Mouse (Mus musculus) small intestine, adult 2 months (tissue): ENCODE results near the gene Mmp20. TPM values are rescaled to one million over a fixed set of nuclear protein-coding genes. Genes with fewer than 3 reads are reported as not detected.

Experiments
- H3K27ac ChIP-seq: fragments of 200-500 bp; 2 replicates; pipeline ENCODE4 v1.5.1; 2012; ENCODE audit warnings: low read depth, low read length, control low read depth, inconsistent platforms; ENCODE audit not compliant: insufficient read depth
- H3K27me3 ChIP-seq: fragments of 200-500 bp; 2 replicates; pipeline ENCODE4 v1.6.1; 2012; ENCODE audit warnings: mild to moderate bottlenecking, moderate library complexity, low read length, inconsistent platforms; ENCODE audit not compliant: control insufficient read depth, insufficient read depth
- H3K36me3 ChIP-seq: fragments of 200-500 bp; 2 replicates; pipeline ENCODE4 v1.6.1; 2012; ENCODE audit warnings: mild to moderate bottlenecking, low read length, control low read depth, inconsistent platforms; ENCODE audit not compliant: control insufficient read depth, insufficient read depth
- H3K4me1 ChIP-seq: fragments of 200-500 bp; 2 replicates; pipeline ENCODE4 v1.6.1; 2012; ENCODE audit warnings: low read length, inconsistent platforms, mixed read lengths; ENCODE audit not compliant: control insufficient read depth, insufficient read depth, insufficient read length
- H3K4me3 ChIP-seq: fragments of 200-500 bp; 2 replicates; pipeline ENCODE4 v1.5.1; 2012; ENCODE audit warnings: low read depth, mild to moderate bottlenecking, control low read depth, inconsistent platforms, low read length, moderate library complexity
- CTCF ChIP-seq: fragments of 200-500 bp; IDR thresholded peaks from 2 replicates; pipeline ENCODE4 v1.5.1; 2012; ENCODE audit warnings: low read depth, mild to moderate bottlenecking, control low read depth, inconsistent platforms, low read length, moderate library complexity, mixed read lengths; ENCODE audit not compliant: insufficient replicate concordance, insufficient read length; ENCODE audit errors: extremely low read depth
- POLR2A ChIP-seq: fragments of 200-500 bp; IDR thresholded peaks from 2 replicates; pipeline ENCODE4 v1.6.1; 2012; ENCODE audit warnings: low read depth, mild to moderate bottlenecking, control low read depth, inconsistent platforms, low read length, moderate library complexity
- WGBS: fragments of 180-500 bp; shearing (Covaris S2); methylation state at CpG from one replicate; pipeline ENCODE4 v1.1.7; 2018; 5-methylcytosine and 5-hydroxymethylcytosine counted together
- polyA plus RNA-seq: library from polyadenylated mRNA; depleted of rRNA; stranded (reverse); fragments of >200 nt; gene quantifications from 2 replicates; pipeline ENCODE4 v1.2.3, GENCODE M21; 2012

Mmp20 gene
- polyA plus RNA-seq, 1 experiment = 0.04 TPM

DNA sequence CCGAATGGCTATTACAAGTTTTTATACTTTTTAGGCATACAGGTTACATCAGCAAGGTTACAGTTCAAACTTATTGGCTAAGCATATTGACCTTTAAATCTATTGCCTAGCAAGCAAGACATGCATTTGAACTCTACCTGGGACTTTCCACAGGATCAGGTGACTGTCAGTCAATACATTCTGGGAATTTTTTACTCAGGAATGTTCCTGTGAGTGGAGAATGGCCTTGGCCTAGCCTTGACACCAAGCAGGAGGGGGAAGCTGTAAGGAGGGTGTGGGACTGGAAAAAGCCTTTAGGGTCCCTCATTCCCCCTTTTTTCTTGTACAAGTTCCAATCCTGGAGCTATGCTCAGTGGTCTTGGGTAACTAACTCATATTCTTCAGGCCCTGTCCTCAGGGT, 33.3 kb downstream of the Mmp20 start:
- Histone ChIP-seq H3K27me3 (no peaks in the 10 kb centered on the region), H3K4me1 (peaks cover 2% of the 10 kb centered on the region; the same call in 1 of the 2 replicates), H3K4me3 (no peak overlapping the region), H3K27ac (no peak overlapping the region), H3K36me3 (no peaks in the 10 kb centered on the region)
- 98% methylated on average over 1 of the region's 1 CpGs for WGBS
- TF ChIP-seq CTCF (no peak), POLR2A (no peak)

DNA sequence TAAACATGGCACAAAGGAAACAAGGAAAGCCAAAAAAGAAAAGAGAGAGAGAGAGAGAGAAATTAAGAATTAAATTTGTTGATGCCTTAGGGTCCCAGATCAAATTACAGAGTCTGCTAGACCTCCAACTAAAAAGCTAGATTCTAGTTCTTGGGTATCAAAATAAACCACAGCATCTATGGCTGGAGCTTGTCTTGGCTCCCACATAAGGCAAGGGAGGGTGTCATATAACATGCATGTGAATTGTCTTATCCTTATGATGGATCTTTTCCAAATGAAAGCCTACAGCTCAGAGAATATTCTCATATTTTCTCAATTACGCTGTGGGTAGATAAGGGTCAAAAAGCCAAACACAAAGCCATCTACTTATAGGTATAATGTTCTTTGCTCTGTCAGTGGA, 41.6 kb downstream of the Mmp20 start:
- Histone ChIP-seq H3K4me1 (no peaks in the 10 kb centered on the region), H3K4me3 (no peak overlapping the region), H3K27ac (no peak overlapping the region), H3K27me3 (no peaks in the 10 kb centered on the region), H3K36me3 (no peaks in the 10 kb centered on the region)
- 89% methylated on average over 1 of the region's 1 CpGs for WGBS
- no peak for TF ChIP-seq CTCF
- no peak for TF ChIP-seq POLR2A

DNA sequence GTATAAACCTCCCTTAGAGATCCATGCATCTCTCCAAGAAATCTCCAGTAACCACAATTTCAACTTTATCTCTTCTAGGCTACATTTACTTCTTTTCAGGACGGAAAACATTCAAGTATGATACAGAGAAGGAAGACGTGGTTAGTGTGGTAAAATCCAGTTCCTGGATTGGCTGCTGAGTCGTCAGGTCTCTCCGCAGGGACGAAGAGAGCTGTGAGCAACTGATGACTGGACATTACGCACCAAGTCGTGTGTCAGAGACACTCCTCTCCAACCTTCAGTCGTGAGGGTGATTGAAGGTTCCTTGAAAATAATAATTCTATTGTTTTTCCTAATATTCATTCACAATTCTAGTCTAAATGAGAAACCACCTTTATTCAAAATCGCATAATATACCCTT, 45.0 kb downstream of the Mmp20 start:
- no peak overlapping the region for H3K4me3 ChIP-seq
- no peaks in the 10 kb centered on the region for H3K4me1 ChIP-seq
- TF ChIP-seq CTCF (no peak), POLR2A (no peak)
- 82% methylated on average over 9 of the region's 9 CpGs for WGBS
- H3K27ac ChIP-seq = no peak overlapping the region
- H3K36me3 ChIP-seq = no peaks in the 10 kb centered on the region
- no peaks in the 10 kb centered on the region for H3K27me3 ChIP-seq

DNA sequence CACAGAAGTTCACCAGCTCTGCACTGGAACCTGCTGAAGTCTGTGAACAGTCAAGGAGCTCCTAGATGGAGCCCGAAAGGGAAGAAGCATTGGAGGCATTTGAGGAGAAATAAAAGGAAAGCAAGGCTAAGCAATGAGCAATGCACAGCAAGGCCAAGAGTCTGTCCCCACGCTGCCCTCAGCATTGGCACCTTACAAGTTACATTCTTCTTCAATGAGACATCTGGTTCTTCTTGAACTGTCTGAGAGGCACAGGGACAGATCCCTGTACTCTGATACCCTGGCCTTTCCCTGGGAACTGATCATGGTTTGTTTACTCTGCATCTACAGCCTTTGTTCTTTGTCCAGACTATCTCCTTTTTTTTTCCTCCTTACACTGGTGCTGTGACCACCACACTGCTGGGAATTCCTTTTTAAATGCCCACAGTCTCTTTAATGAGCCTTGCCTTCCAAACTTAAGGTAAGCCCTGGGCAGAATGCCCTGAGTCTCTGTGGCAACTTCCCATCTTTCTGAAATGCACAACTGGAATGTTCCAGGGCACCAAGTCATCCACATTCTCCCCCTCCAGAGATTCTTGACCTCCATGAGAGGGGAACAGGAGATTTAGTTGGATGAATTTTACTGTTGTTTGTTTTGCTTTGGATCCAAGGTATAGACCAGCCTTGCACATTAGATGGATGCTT, 50.3 kb downstream of the Mmp20 start:
- no peaks in the 10 kb centered on the region for H3K27me3 ChIP-seq
- no peaks in the 10 kb centered on the region for H3K36me3 ChIP-seq
- 59% methylated on average over 2 of the region's 2 CpGs for WGBS
- H3K27ac ChIP-seq = no peak overlapping the region
- no peak overlapping the region for H3K4me3 ChIP-seq
- TF ChIP-seq CTCF = no peak
- no peak for TF ChIP-seq POLR2A
- H3K4me1 ChIP-seq = no peaks in the 10 kb centered on the region

DNA sequence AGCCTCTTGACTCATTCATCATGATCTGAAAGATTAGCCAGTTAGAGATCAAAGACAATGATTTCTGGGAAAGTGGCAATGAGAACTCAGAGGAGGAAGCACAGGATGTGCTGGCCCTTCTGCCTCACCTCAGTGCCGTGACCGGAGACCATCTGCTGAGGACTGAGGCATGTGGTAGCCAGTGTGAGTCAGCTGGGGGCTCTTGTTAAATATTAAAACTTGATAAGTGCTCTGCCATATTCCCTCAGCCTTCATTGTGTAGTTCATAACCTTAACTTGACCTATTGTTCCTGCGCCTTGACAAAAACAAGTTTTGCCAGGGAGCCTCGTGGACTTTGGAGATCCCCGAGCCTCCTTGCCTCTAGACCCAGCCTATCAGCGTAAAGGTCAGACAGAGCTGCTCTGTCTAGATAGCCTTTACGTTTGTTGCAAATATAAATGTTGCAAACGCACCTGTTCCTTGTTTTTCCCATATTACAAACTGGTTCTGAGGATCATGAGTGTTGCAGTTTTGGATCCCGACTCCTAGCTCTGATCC, 54.1 kb downstream of the Mmp20 start:
- 33% methylated on average over 9 of the region's 9 CpGs for WGBS
- TF ChIP-seq CTCF (no peak), POLR2A (no peak)
- peak overlapping the region; percentile 57; the same call in 1 of the 2 replicates for H3K27ac ChIP-seq

DNA sequence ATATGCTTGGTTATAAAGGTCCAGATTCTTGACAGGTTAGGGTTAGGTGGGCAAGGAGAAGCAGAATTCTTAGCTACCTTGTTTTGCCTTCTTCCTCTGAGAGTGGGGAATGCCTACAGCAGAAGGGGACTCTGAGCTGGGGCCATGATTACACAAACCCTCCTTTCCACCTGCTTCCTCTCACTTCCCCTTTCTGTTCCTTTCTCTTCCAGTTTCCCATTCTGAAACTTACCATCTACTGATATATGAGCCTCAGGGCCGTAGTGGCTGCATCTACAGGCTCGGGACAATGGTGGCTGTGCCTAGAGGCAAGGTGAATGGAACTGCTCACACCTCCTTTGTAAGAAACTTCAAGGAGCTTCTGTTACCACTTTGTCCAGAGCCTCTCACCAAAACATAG, 58.0 kb downstream of the Mmp20 start:
- Histone ChIP-seq H3K27me3 (no peaks in the 10 kb centered on the region), H3K27ac (peak overlapping the region; percentile 28; the same call in 1 of the 2 replicates), H3K4me3 (no peak overlapping the region), H3K36me3 (no peaks in the 10 kb centered on the region), H3K4me1 (no peaks in the 10 kb centered on the region)
- WGBS = 79% methylated on average over 2 of the region's 2 CpGs
- no peak for TF ChIP-seq POLR2A
- no peak for TF ChIP-seq CTCF

More for the DNA sequence above, 54.1 kb downstream of the Mmp20 start:
- Histone ChIP-seq H3K27me3 (no peaks in the 10 kb centered on the region), H3K36me3 (no peaks in the 10 kb centered on the region), H3K4me1 (no peaks in the 10 kb centered on the region), H3K4me3 (no peak overlapping the region)

DNA sequence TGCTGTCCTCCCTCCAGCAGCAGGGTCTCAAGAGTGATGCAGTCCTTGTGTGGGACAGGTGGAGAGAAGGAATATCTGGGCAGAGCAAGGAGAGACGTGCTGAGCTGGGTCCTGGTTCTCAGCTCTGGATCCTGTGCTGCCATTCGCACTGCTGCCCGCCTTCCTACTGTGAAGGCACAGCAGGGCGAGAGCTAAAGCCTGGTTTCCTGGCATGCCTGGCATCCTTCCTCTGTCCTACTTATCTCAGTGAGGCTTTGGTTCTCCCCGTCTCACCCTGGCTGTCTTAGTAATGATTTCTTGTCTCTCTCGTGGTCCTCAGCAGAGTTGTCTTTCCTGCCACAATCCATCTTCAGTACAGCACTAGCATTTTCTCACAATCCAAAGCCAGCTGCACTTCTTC, 61.8 kb downstream of the Mmp20 start:
- WGBS = 28% methylated on average over 6 of the region's 6 CpGs

More for the DNA sequence above, 61.8 kb downstream of the Mmp20 start:
- Histone ChIP-seq H3K4me3 (no peak overlapping the region), H3K27me3 (no peaks in the 10 kb centered on the region), H3K4me1 (no peaks in the 10 kb centered on the region), H3K36me3 (no peaks in the 10 kb centered on the region), H3K27ac (0 out of 2 replicates have a peak overlapping the region, but pooled peaks have one; percentile 1)
- TF ChIP-seq CTCF = no peak
- no peak for TF ChIP-seq POLR2A
